Mouse (Mus musculus) limb, embryonic 15.5 days (tissue): ENCODE results near the gene Mettl7a1. TPM values are rescaled to one million over a fixed set of nuclear protein-coding genes. Genes with fewer than 3 reads are reported as not detected.
"Not testable (repeated sequence)": the region's sequence is repeated elsewhere in the genome, so short reads cannot be mapped to it uniquely, and the experiment has no call there.

Source experiments
- ATAC-seq: fragments of 200-750 bp; cut with Nextera tagmentation; 2 replicates; pipeline ENCODE4 v1.8.0; 2017; ENCODE audit warnings: low read depth, moderate TSS enrichment; ENCODE audit not compliant: insufficient number of reproducible peaks, low FRiP score, low TSS enrichment
- H3K27ac ChIP-seq: fragments of 300-500 bp; sonication (generic); 2 replicates; pipeline ENCODE4 v1.5.1; 2015; ENCODE audit warnings: moderate library complexity, mild to moderate bottlenecking, inconsistent platforms
- H3K27me3 ChIP-seq: fragments of 300-500 bp; sonication (generic); 2 replicates; pipeline ENCODE4 v1.6.1; 2015; ENCODE audit warnings: inconsistent platforms
- H3K36me3 ChIP-seq: fragments of 300-500 bp; sonication (generic); 2 replicates; pipeline ENCODE4 v1.6.1; 2015; ENCODE audit warnings: inconsistent platforms
- H3K4me1 ChIP-seq: fragments of 300-500 bp; sonication (generic); 2 replicates; pipeline ENCODE4 v1.6.1; 2015; ENCODE audit warnings: inconsistent platforms
- H3K4me2 ChIP-seq: fragments of 300-500 bp; sonication (generic); 2 replicates; pipeline ENCODE4 v1.6.1; 2015; ENCODE audit warnings: mild to moderate bottlenecking, inconsistent platforms
- H3K4me3 ChIP-seq: fragments of 300-500 bp; sonication (generic); 2 replicates; pipeline ENCODE4 v1.5.1; 2015; ENCODE audit warnings: mild to moderate bottlenecking, inconsistent platforms
- H3K9ac ChIP-seq: fragments of 300-500 bp; sonication (generic); 2 replicates; pipeline ENCODE4 v1.6.1; 2015; ENCODE audit warnings: inconsistent platforms
- H3K9me3 ChIP-seq: fragments of 300-500 bp; sonication (generic); 2 replicates; pipeline ENCODE4 v1.6.1; 2016; ENCODE audit warnings: inconsistent platforms
- whole genome bisulfite sequencing: fragments of 180-500 bp; shearing (Covaris S2); methylation state at CpG from one replicate; pipeline ENCODE4 v1.1.7; 2015; 5-methylcytosine and 5-hydroxymethylcytosine counted together
- polyA plus RNA-seq: library from polyadenylated mRNA; unstranded; fragments of >200 nt; fragmentation: Nextera tagmentation; extraction: Ambion mirVana; gene quantifications from 2 replicates; pipeline ENCODE4 v1.2.1, GENCODE M21; 2015

The Mettl7a1 gene
- polyA plus RNA-seq, 1 experiment from 2014 or later: 6.3 TPM

- not testable (repeated sequence) for H3K9ac ChIP-seq, H3K27me3 ChIP-seq, H3K4me3 ChIP-seq, H3K36me3 ChIP-seq, ATAC-seq, H3K4me2 ChIP-seq, H3K27ac ChIP-seq, H3K9me3 ChIP-seq, H3K4me1 ChIP-seq
- WGBS: 89% methylated on average over 4 of the region's 4 CpGs
Observed at GRCm38 (mm10) chr15:100273791-100274308, 30.1 kb upstream of the Mettl7a1 start.

- H3K27ac ChIP-seq: no peak overlapping the region
- H3K36me3 ChIP-seq: no peaks in the 10 kb centered on the region
- WGBS: 83% methylated on average over 7 of the region's 7 CpGs
- no peaks in the 10 kb centered on the region for H3K4me1 ChIP-seq
- no peak for ATAC-seq
- H3K27me3 ChIP-seq: no peaks in the 10 kb centered on the region
- H3K9ac ChIP-seq: no peak overlapping the region
- H3K9me3 ChIP-seq: no peaks in the 10 kb centered on the region
- no peak overlapping the region for H3K4me3 ChIP-seq
- H3K4me2 ChIP-seq: no peak overlapping the region
Observed at GRCm38 (mm10) chr15:100274790-100275559, 29.0 kb upstream of the Mettl7a1 start.

- Histone ChIP-seq H3K27ac (no peak overlapping the region), H3K36me3 (no peaks in the 10 kb centered on the region), H3K4me1 (no peaks in the 10 kb centered on the region), H3K9ac (no peak overlapping the region), H3K9me3 (no peaks in the 10 kb centered on the region), H3K27me3 (no peaks in the 10 kb centered on the region), H3K4me2 (no peak overlapping the region), H3K4me3 (no peak overlapping the region)
- WGBS: 93% methylated on average over 4 of the region's 4 CpGs
- ATAC-seq: no peak
Observed at GRCm38 (mm10) chr15:100276403-100276802, 27.5 kb upstream of the Mettl7a1 start.

- Histone ChIP-seq H3K36me3 (no peaks in the 10 kb centered on the region), H3K9ac (no peak overlapping the region), H3K4me1 (no peaks in the 10 kb centered on the region)
Observed at GRCm38 (mm10) chr15:100277586-100277985, 26.4 kb upstream of the Mettl7a1 start.

GRCm38 (mm10) chr15:100280626-100281025 is 23.3 kb upstream of the Mettl7a1 start, which contains the start of gene Tmprss12:
Gene Tmprss12 (plus strand): TSS chr15:100280837.
- H3K36me3 ChIP-seq: no peaks in the 10 kb centered on the region
- no peak within 1 kb of the TSS for H3K9ac ChIP-seq
- H3K27ac ChIP-seq: no peak within 1 kb of the TSS
- H3K9me3 ChIP-seq: no peaks in the 10 kb centered on the region
- no peak within 1 kb of the TSS for H3K4me3 ChIP-seq
- no peaks in the 10 kb centered on the region for H3K27me3 ChIP-seq
- no peaks in the 10 kb centered on the region for H3K4me1 ChIP-seq
- 95% methylated on average over 20 of the region's 20 CpGs for WGBS
- H3K4me2 ChIP-seq: no peak within 1 kb of the TSS
- no peak for ATAC-seq

More at GRCm38 (mm10) chr15:100277586-100277985, 26.4 kb upstream of the Mettl7a1 start:
- Histone ChIP-seq H3K27ac (no peak overlapping the region), H3K4me2 (no peak overlapping the region), H3K27me3 (no peaks in the 10 kb centered on the region), H3K9me3 (no peaks in the 10 kb centered on the region), H3K4me3 (no peak overlapping the region)
- 92% methylated on average over 3 of the region's 3 CpGs for WGBS
- no peak for ATAC-seq

GRCm38 (mm10) chr15:100288980-100289379 is 15.0 kb upstream of the Mettl7a1 start:
- Histone ChIP-seq H3K4me2 (no peak overlapping the region), H3K27me3 (no peaks in the 10 kb centered on the region), H3K9ac (no peak overlapping the region), H3K4me1 (no peaks in the 10 kb centered on the region), H3K27ac (no peak overlapping the region), H3K4me3 (no peak overlapping the region), H3K36me3 (no peaks in the 10 kb centered on the region), H3K9me3 (no peaks in the 10 kb centered on the region)
- WGBS: 75% methylated on average over 6 of the region's 6 CpGs
- ATAC-seq: no peak

GRCm38 (mm10) chr15:100290858-100291257 is 13.1 kb upstream of the Mettl7a1 start:
- Histone ChIP-seq H3K27ac (no peak overlapping the region), H3K9me3 (no peaks in the 10 kb centered on the region), H3K36me3 (no peaks in the 10 kb centered on the region), H3K4me2 (no peak overlapping the region), H3K27me3 (no peaks in the 10 kb centered on the region), H3K9ac (no peak overlapping the region), H3K4me3 (no peak overlapping the region), H3K4me1 (no peaks in the 10 kb centered on the region)
- no peak for ATAC-seq
- WGBS: 80% methylated on average over 5 of the region's 5 CpGs

GRCm38 (mm10) chr15:100292326-100292725 is 11.6 kb upstream of the Mettl7a1 start:
- no peaks in the 10 kb centered on the region for H3K9me3 ChIP-seq
- no peak overlapping the region for H3K4me3 ChIP-seq
- H3K27me3 ChIP-seq: no peaks in the 10 kb centered on the region
- no peak overlapping the region for H3K27ac ChIP-seq
- 69% methylated on average over 7 of the region's 7 CpGs for WGBS
- no peak overlapping the region for H3K4me2 ChIP-seq
- H3K36me3 ChIP-seq: no peaks in the 10 kb centered on the region
- no peaks in the 10 kb centered on the region for H3K4me1 ChIP-seq
- no peak for ATAC-seq
- no peak overlapping the region for H3K9ac ChIP-seq

- ATAC-seq: no peak
- Histone ChIP-seq H3K36me3 (no peaks in the 10 kb centered on the region), H3K27ac (no peak overlapping the region), H3K9ac (no peak overlapping the region), H3K9me3 (no peaks in the 10 kb centered on the region), H3K27me3 (no peaks in the 10 kb centered on the region), H3K4me2 (no peak overlapping the region), H3K4me1 (no peaks in the 10 kb centered on the region), H3K4me3 (no peak overlapping the region)
- WGBS: 90% methylated on average over 5 of the region's 5 CpGs
Observed at GRCm38 (mm10) chr15:100297856-100298255, 6.1 kb upstream of the Mettl7a1 start.

- Histone ChIP-seq H3K4me2 (no peak overlapping the region), H3K27ac (no peak overlapping the region), H3K9ac (no peak overlapping the region), H3K27me3 (no peaks in the 10 kb centered on the region), H3K9me3 (no peaks in the 10 kb centered on the region), H3K4me1 (no peaks in the 10 kb centered on the region; the same call in 1 of the 2 replicates), H3K36me3 (no peaks in the 10 kb centered on the region), H3K4me3 (no peak overlapping the region)
- 74% methylated on average over 6 of the region's 6 CpGs for WGBS
- no peak for ATAC-seq
Observed at GRCm38 (mm10) chr15:100300499-100300898, 3.4 kb upstream of the Mettl7a1 start.

- no peak overlapping the region for H3K9ac ChIP-seq
- peaks cover 2% of the 10 kb centered on the region; the same call in 1 of the 2 replicates for H3K4me1 ChIP-seq
- H3K27me3 ChIP-seq: no peaks in the 10 kb centered on the region
- no peak overlapping the region for H3K4me2 ChIP-seq
- H3K27ac ChIP-seq: no peak overlapping the region
- no peak for ATAC-seq
- H3K4me3 ChIP-seq: no peak overlapping the region
- H3K36me3 ChIP-seq: no peaks in the 10 kb centered on the region
- WGBS: 85% methylated on average over 15 of the region's 15 CpGs
- no peaks in the 10 kb centered on the region for H3K9me3 ChIP-seq
Observed at GRCm38 (mm10) chr15:100301556-100301955, 2.4 kb upstream of the Mettl7a1 start.

GRCm38 (mm10) chr15:100303428-100304018 is 417 bp upstream of the Mettl7a1 start:
- WGBS: 60% methylated on average over 8 of the region's 8 CpGs
- Histone ChIP-seq H3K9ac (no peak overlapping the region), H3K27me3 (no peaks in the 10 kb centered on the region), H3K27ac (no peak overlapping the region), H3K36me3 (no peaks in the 10 kb centered on the region), H3K9me3 (no peaks in the 10 kb centered on the region), H3K4me3 (peak overlapping the region; percentile 53), H3K4me1 (peaks cover 2% of the 10 kb centered on the region; the same call in 1 of the 2 replicates), H3K4me2 (peak overlapping the region; percentile 76)
- ATAC-seq: no peak
